Mouse (Mus musculus): ENCODE measurements at regions not wholly inside any gene's neighbourhood (a gene's known extent, or its start where the extent isn't known, plus 50 kb on each side); places are given as distances from the start of the nearest gene placed in this dataset.
"Not testable (repeated sequence)": the region's sequence is repeated elsewhere in the genome, so short reads cannot be mapped to it uniquely, and the experiment has no call there.

- no peak for ATAC-seq (ENCODE audit: insufficient read depth, low read depth)
- no peaks in the 10 kb centered on the region for H3K4me1 ChIP-seq (ENCODE audit: control insufficient read depth, insufficient read depth)
- no peak for TF ChIP-seq CTCF (IDR thresholded peaks at IDR 0.05; ENCODE audit: low read depth)
- TF ChIP-seq EP300 (IDR thresholded peaks at IDR 0.05; ENCODE audit: low read depth), result no peak
- no peaks in the 10 kb centered on the region for H3K9me3 ChIP-seq (replicated peaks; ENCODE audit: control insufficient read depth, low read length)
- H3K36me3 ChIP-seq (replicated peaks; ENCODE audit: control insufficient read depth, insufficient read depth, low read length), result no peaks in the 10 kb centered on the region
- no peak overlapping the region for H3K27ac ChIP-seq (ENCODE audit: low read depth)
- no peak for DNase-seq (ENCODE audit: low spot score)
- H3K9ac ChIP-seq (replicated peaks; ENCODE audit: low read depth, low read length), result no peak overlapping the region
- no peaks in the 10 kb centered on the region for H3K27me3 ChIP-seq (ENCODE audit: control insufficient read depth, insufficient read depth, low read length)
- no peak overlapping the region for H3K4me2 ChIP-seq (ENCODE audit: low read depth, low read length)
- H3K4me3 ChIP-seq (ENCODE audit: low read depth, low read length), result no peak overlapping the region
These were observed 239.9 kb downstream of the Prr30 start for GRCm38 (mm10) chr14:100960198-100960597.

- Histone ChIP-seq H3K9ac (replicated peaks; ENCODE audit: low read depth, low read length) (no peak overlapping the region), H3K27ac (ENCODE audit: low read depth) (no peak overlapping the region), H3K4me2 (ENCODE audit: low read depth, low read length) (no peak overlapping the region), H3K4me3 (ENCODE audit: low read depth, low read length) (no peak overlapping the region), H3K36me3 (replicated peaks; ENCODE audit: control insufficient read depth, insufficient read depth, low read length) (no peaks in the 10 kb centered on the region), H3K27me3 (ENCODE audit: control insufficient read depth, insufficient read depth, low read length) (no peaks in the 10 kb centered on the region), H3K4me1 (ENCODE audit: control insufficient read depth, insufficient read depth) (no peaks in the 10 kb centered on the region), H3K9me3 (replicated peaks; ENCODE audit: control insufficient read depth, low read length) (no peaks in the 10 kb centered on the region)
- 70% methylated on average over 1 of the region's 1 CpGs for WGBS
- ATAC-seq (ENCODE audit: insufficient read depth, low read depth) (no peak), DNase-seq (ENCODE audit: low spot score) (no peak)
- TF ChIP-seq EP300 (IDR thresholded peaks at IDR 0.05; ENCODE audit: low read depth) (no peak), CTCF (IDR thresholded peaks at IDR 0.05; ENCODE audit: low read depth) (no peak)
These were observed 244.2 kb downstream of the Prr30 start for GRCm38 (mm10) chr14:100955806-100956436.

- Histone ChIP-seq H3K36me3 (replicated peaks; ENCODE audit: control insufficient read depth, insufficient read depth, low read length) (no peaks in the 10 kb centered on the region), H3K9ac (replicated peaks; ENCODE audit: low read depth, low read length) (no peak overlapping the region), H3K27me3 (ENCODE audit: control insufficient read depth, insufficient read depth, low read length) (no peaks in the 10 kb centered on the region), H3K9me3 (replicated peaks; ENCODE audit: control insufficient read depth, low read length) (no peaks in the 10 kb centered on the region), H3K4me3 (ENCODE audit: low read depth, low read length) (no peak overlapping the region), H3K4me1 (ENCODE audit: control insufficient read depth, insufficient read depth) (peaks cover 5% of the 10 kb centered on the region; the same call in 1 of the 2 replicates), H3K4me2 (ENCODE audit: low read depth, low read length) (no peak overlapping the region), H3K27ac (ENCODE audit: low read depth) (no peak overlapping the region)
- 76% methylated on average over 3 of the region's 3 CpGs for WGBS
- TF ChIP-seq CTCF (IDR thresholded peaks at IDR 0.05; ENCODE audit: low read depth) (no peak), EP300 (IDR thresholded peaks at IDR 0.05; ENCODE audit: low read depth) (no peak)
- no peak for DNase-seq (ENCODE audit: low spot score)
- ATAC-seq (ENCODE audit: insufficient read depth, low read depth), result no peak
These were observed 249.4 kb downstream of the Prr30 start for GRCm38 (mm10) chr14:100950681-100951119.

GRCm38 (mm10) chr14:100947625-100948024 lies 252.5 kb downstream of the Prr30 start:
- H3K36me3 ChIP-seq (replicated peaks; ENCODE audit: control insufficient read depth, insufficient read depth, low read length); H3K27me3 ChIP-seq (ENCODE audit: control insufficient read depth, insufficient read depth, low read length); H3K9ac ChIP-seq (replicated peaks; ENCODE audit: low read depth, low read length); H3K27ac ChIP-seq (ENCODE audit: low read depth); H3K9me3 ChIP-seq (replicated peaks; ENCODE audit: control insufficient read depth, low read length); H3K4me3 ChIP-seq (ENCODE audit: low read depth, low read length); H3K4me1 ChIP-seq (ENCODE audit: control insufficient read depth, insufficient read depth); H3K4me2 ChIP-seq (ENCODE audit: low read depth, low read length); DNase-seq (ENCODE audit: low spot score): not testable (repeated sequence)
- TF ChIP-seq EP300 (IDR thresholded peaks at IDR 0.05; ENCODE audit: low read depth), result peak; percentile 68; the same call in 1 of the 2 replicates
- ATAC-seq (ENCODE audit: insufficient read depth, low read depth), result peak; percentile 33; the same call in 1 of the 2 replicates

- no peaks in the 10 kb centered on the region for H3K9me3 ChIP-seq (replicated peaks; ENCODE audit: control insufficient read depth, low read length)
- no peaks in the 10 kb centered on the region for H3K4me1 ChIP-seq (ENCODE audit: control insufficient read depth, insufficient read depth)
- no peak overlapping the region for H3K4me2 ChIP-seq (ENCODE audit: low read depth, low read length)
- DNase-seq (ENCODE audit: low spot score), result no peak
- H3K27ac ChIP-seq (ENCODE audit: low read depth), result no peak overlapping the region
- no peak for ATAC-seq (ENCODE audit: insufficient read depth, low read depth)
- H3K36me3 ChIP-seq (replicated peaks; ENCODE audit: control insufficient read depth, insufficient read depth, low read length), result no peaks in the 10 kb centered on the region
- no peaks in the 10 kb centered on the region for H3K27me3 ChIP-seq (ENCODE audit: control insufficient read depth, insufficient read depth, low read length)
- TF ChIP-seq EP300 (IDR thresholded peaks at IDR 0.05; ENCODE audit: low read depth), result no peak
- no peak for TF ChIP-seq CTCF (IDR thresholded peaks at IDR 0.05; ENCODE audit: low read depth)
- no peak overlapping the region for H3K9ac ChIP-seq (replicated peaks; ENCODE audit: low read depth, low read length)
- H3K4me3 ChIP-seq (ENCODE audit: low read depth, low read length), result no peak overlapping the region
- 63% methylated on average over 2 of the region's 2 CpGs for WGBS
These were observed 262.7 kb downstream of the Prr30 start for GRCm38 (mm10) chr14:100937358-100937887.

GRCm38 (mm10) chr14:100934554-100934953 lies 265.6 kb downstream of the Prr30 start:
- TF ChIP-seq CTCF (IDR thresholded peaks at IDR 0.05; ENCODE audit: low read depth) (no peak), EP300 (IDR thresholded peaks at IDR 0.05; ENCODE audit: low read depth) (no peak)
- Histone ChIP-seq H3K9ac (replicated peaks; ENCODE audit: low read depth, low read length) (no peak overlapping the region), H3K9me3 (replicated peaks; ENCODE audit: control insufficient read depth, low read length) (no peaks in the 10 kb centered on the region), H3K4me1 (ENCODE audit: control insufficient read depth, insufficient read depth) (no peaks in the 10 kb centered on the region), H3K4me3 (ENCODE audit: low read depth, low read length) (no peak overlapping the region), H3K4me2 (ENCODE audit: low read depth, low read length) (no peak overlapping the region), H3K27me3 (ENCODE audit: control insufficient read depth, insufficient read depth, low read length) (no peaks in the 10 kb centered on the region), H3K36me3 (replicated peaks; ENCODE audit: control insufficient read depth, insufficient read depth, low read length) (no peaks in the 10 kb centered on the region), H3K27ac (ENCODE audit: low read depth) (no peak overlapping the region)
- WGBS, result 88% methylated on average over 7 of the region's 7 CpGs
- DNase-seq (ENCODE audit: low spot score) (no peak), ATAC-seq (ENCODE audit: insufficient read depth, low read depth) (no peak)
